Mouse (Mus musculus) MEL-GATA-1-ER (cell line): ENCODE measurements at regions not wholly inside any gene's neighbourhood (a gene's known extent, or its start where the extent isn't known, plus 50 kb on each side); places are given as distances from the start of the nearest gene placed in this dataset.

Experiments
- DNase-seq: peaks from one replicate; pipeline ENCODE4 v3.0.0-alpha.2; 2012; ENCODE audit warnings: low read depth; ENCODE audit errors: extremely low read depth

DNA sequence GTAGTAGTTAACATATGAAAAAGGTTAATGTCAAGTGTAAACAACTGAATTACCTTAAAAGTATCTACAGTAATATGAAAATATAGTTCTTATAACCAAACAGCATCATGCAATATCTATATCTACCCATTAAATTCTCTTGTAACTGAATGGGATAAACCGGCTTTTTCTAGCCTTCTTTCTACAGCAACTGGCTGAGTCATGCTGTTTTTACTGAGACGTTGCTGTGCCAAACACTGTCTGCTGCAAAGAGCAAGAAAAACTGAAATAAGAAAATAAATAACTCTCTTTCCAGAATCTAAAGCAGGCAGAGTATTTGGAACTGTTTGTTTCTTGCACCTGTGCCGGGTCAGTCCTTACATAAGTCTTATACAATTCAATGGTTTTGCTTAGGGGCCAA lies 74.0 kb downstream of the Nxf2 start:
- no peak for DNase-seq

GRCm38 (mm10) chrX:134889634-134890033 lies 74.9 kb downstream of the Nxf2 start:
- no peak for DNase-seq

DNA sequence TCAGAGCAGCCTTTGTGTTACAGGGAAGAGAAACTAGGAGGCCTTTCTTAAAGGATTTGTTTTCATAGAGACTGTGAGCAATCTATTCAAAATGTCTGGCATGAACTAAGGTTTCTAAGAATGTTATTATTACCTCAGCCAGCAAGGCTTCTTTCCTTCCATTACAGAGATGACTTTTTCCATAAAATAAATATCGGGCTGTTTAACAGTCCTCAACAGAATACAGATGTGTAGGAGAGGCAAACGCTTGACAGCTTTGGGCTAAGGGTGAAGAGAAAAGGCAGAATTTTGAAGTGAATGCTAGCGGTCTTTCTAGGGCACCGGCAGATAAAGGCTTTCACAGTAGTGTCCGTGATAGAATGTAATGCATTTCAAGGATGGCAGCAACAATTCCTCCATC lies 73.3 kb upstream of the Armcx2 start:
- no peak for DNase-seq

GRCm38 (mm10) chrX:134879877-134880276 lies 70.9 kb upstream of the Armcx2 start:
- DNase-seq = peak; percentile 53

DNA sequence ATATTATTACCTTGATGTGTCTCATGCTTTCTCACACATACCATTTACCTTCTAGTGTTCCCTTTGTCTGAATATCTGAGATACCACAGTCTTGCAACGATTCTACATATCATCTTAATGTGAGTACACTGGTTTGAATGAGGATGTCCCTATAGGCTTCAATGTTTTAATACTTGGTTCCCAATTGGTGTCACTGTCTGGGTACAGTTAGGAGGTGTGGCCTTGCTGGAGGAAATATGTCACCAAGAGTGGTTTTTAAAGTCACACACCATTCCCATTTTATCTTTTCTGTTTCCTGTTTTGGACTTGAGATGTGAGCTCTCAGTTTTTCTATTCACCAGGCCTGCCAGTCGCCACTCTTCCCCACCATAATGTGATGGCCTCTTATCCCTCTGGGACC lies 69.8 kb upstream of the Armcx2 start:
- peak; percentile 26 for DNase-seq

- DNase-seq = no peak
These were observed 65.7 kb upstream of the Armcx2 start for GRCm38 (mm10) chrX:134874696-134875095.

GRCm38 (mm10) chrX:134873651-134874050 lies 64.6 kb upstream of the Armcx2 start:
- no peak for DNase-seq

DNA sequence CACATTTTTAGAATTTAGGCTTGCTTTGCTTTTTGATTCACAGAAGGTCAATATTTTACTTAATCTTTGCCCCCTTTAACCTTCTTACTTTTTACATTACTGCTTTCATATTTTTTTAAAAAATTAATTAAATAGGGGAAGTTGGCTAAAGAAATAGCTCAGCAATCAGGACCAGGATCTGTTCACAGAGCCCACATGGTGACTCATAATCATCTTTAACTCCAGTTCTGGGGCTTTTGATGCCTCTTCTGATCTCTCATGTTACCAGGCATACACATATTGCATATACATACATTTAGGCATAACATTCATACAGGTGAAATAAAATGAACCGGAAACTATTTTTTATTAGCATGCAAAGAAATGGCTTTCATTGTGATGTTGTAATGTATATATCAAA lies 52.6 kb upstream of the Armcx2 start:
- DNase-seq = peak; percentile 19
